In genomic region chr9:62470398-62470797, GRCm38 (mm10) we compare ENCODE assay signal across 8 mouse cellular contexts.
DNase-seq lines count a peak whose midpoint lies in the region.

No protein-coding gene starts in this region.

- H3K27me3 ChIP-seq in hindbrain, embryonic 10.5 days (ENCODE audit: insufficient read depth, poor library complexity, severe bottlenecking) = no peaks in the 10 kb centered on the region

- WGBS in hindbrain, embryonic 10.5 days = 34% methylated on average over 1 of the region's 1 CpGs

- no peak overlapping the region for H3K4me3 ChIP-seq in hindbrain, embryonic 10.5 days

- H3K27ac ChIP-seq in hindbrain, embryonic 10.5 days = 0 out of 2 replicates have a peak overlapping the region, but pooled peaks have one; percentile 23

- no peaks in the 10 kb centered on the region for H3K36me3 ChIP-seq in hindbrain, embryonic 10.5 days

- DNase-seq in MEL-GATA-1-ER (ENCODE audit: extremely low read depth, low read depth) = peak; percentile 32
- DNase-seq in cerebellum, adult 18-20 months = peak; percentile 91 to 93
- DNase-seq in forelimb bud, embryonic 11.5 days (ENCODE audit: low read depth, low spot score) = peak; percentile 80
- DNase-seq in hindbrain, embryonic 10.5 days (ENCODE audit: low spot score) = peak; percentile 82
- peak; percentile 71 for DNase-seq in layer of hippocampus, adult 9-10 months (ENCODE audit: low spot score)
- peak; percentile 78 to 87 for DNase-seq in lung, postnatal 4 days
- peak; percentile 82 to 86 for DNase-seq in right cerebral cortex, adult 2 months (ENCODE audit: low spot score in 2 of 2)
- peak; percentile 70 for DNase-seq in urinary bladder, postnatal 25 days (ENCODE audit: low spot score)

- peaks cover 36% of the 10 kb centered on the region for H3K4me1 ChIP-seq in hindbrain, embryonic 10.5 days (replicated peaks)

- H3K9me3 ChIP-seq in hindbrain, embryonic 10.5 days = no peaks in the 10 kb centered on the region

Comparison
In these comparisons a context has a peak if more than half of its experiments do, and no peak if none do; other contexts are left out.
1. DNase-seq: peak in every context shown above with its lines; median percentile 92 in cerebellum, adult 18-20 months; 84 in right cerebral cortex, adult 2 months; 82 in lung, postnatal 4 days; 82 in hindbrain, embryonic 10.5 days; 80 in forelimb bud, embryonic 11.5 days; 71 in layer of hippocampus, adult 9-10 months; 70 in urinary bladder, postnatal 25 days; 32 in MEL-GATA-1-ER.